Mouse (Mus musculus): ENCODE measurements at regions not wholly inside any gene's neighbourhood (a gene's known extent, or its start where the extent isn't known, plus 50 kb on each side); places are given as distances from the start of the nearest gene placed in this dataset.
A peak's percentile ranks its signal among the peaks of the same experiment; 100 is the strongest.
"Not testable (repeated sequence)": the region's sequence is repeated elsewhere in the genome, so short reads cannot be mapped to it uniquely, and the experiment has no call there.

DNA sequence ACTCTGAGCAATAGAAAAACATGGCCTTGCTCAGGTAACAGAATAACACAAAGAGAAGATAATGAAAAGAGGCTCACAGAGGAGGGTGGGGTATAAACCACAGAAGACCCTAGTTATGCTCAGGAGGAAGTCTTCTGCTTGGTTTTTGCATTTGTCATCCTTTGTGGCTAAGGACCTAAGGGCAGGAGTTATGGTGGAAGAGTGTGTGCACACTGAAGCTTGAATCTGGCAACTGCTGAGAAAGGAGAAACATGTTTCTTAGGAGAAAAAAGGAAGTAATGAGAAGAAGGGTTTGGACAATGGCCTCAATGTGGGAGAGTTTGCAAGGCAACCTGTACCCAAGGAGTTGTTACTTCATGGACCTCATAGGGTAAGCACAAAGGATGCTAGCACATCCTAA lies 106.8 kb upstream of the Nyap2 start:
- DNase-seq: no peak

DNA sequence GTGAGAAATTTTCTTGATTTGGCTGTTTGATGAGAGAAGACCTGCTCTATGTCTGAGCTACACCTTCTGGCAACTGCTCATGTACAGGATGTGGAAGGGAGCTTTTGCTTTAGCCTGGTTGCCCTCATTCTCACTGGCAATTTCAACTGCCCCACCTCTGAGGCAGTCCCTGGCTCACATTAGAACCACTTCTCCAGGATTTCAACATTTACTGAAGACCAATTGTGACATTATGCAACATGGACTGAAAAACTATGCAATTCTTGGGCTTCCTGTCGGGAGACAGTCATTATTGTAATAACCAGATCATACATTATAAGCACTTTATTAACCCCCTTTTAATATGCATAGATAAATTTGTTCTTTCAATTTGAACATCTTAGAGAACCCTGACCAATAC lies 107.6 kb upstream of the Nyap2 start:
- no peak for DNase-seq

GRCm38 (mm10) chr1:80965792-80966191 lies 111.0 kb upstream of the Nyap2 start:
- DNase-seq: no peak

- DNase-seq: no peak
These were observed 112.4 kb upstream of the Nyap2 start for GRCm38 (mm10) chr1:80964376-80964775.

DNA sequence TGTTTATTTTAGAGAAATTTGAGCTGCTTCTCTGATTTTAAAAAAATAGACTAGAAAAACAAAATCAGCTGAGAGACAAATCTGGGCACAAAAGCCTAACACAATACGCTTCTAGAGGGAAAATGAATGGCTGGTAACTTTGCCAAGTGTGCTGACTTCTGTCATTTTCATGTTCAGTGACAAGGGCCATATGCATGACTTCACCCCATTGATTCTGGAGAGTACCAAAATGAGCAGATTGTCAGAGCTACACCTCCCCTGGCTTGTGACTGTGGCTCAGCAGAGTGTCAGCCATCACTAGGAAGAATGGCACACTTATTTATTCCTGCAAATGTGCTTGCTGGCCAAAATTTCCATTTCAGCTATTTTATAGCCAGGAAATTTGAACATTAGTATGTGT lies 112.9 kb upstream of the Nyap2 start:
- peak; percentile 33 to 40 for DNase-seq

DNA sequence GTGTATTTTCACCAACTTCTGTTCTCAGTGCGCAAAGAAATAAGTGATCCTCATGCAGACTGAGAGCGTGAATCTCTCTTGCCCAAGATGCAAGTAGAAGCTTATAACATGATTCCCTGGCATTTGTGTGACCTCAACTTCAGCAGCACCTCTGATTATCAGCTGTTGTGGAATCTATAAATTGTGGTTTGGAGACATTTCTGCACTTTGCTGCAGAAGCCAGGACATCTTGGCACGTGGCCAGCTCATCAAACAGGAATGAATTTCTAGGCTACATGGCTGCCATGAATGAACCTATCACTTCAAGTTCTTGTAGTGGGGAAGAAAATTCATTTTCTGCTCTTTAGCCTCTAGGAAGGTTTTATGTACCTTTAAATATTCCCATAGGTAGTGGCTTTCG lies 126.3 kb upstream of the Nyap2 start:
- no peak for DNase-seq

DNA sequence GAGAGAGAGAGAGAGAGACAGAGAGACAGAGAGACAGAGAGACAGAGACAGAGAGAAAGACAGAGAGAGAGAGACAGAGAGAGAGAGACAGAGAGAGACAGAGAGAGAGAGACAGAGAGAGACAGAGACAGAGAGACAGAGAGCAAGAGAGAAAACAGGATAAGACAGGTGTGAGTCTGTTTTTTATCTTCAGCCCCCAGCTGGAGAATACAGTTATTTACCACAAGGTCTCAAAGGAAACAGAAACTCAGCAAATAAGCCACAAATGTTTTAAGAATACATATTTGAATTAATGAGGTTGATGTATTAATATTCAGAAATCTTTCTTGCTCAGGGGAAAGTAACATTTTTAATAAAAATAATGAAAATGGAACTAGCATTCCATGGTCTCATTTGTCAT lies 130.7 kb upstream of the Nyap2 start:
- DNase-seq: not testable (repeated sequence)

DNA sequence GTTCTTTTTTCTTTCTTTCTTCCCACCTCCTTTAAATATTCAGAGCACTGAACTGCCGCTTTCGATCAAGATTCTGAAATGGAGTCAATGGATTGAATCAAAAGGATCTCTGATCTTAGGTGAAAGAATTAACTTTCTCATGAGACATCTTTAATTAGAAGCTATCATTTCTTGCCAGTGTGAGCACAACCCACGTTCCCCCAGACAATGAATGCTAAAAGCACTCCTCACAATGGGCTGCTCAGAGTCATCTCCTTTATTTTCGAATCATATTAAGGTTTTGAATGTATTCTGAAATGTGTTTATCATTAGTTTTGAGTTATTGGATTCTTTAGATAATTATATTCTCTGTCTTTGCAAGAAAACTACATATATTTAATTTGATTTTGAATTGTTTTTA lies 137.4 kb upstream of the Nyap2 start:
- no peak for DNase-seq

GRCm38 (mm10) chr1:80899281-80899680 lies 141.0 kb upstream of the Dock10 start:
- no peak for DNase-seq

DNA sequence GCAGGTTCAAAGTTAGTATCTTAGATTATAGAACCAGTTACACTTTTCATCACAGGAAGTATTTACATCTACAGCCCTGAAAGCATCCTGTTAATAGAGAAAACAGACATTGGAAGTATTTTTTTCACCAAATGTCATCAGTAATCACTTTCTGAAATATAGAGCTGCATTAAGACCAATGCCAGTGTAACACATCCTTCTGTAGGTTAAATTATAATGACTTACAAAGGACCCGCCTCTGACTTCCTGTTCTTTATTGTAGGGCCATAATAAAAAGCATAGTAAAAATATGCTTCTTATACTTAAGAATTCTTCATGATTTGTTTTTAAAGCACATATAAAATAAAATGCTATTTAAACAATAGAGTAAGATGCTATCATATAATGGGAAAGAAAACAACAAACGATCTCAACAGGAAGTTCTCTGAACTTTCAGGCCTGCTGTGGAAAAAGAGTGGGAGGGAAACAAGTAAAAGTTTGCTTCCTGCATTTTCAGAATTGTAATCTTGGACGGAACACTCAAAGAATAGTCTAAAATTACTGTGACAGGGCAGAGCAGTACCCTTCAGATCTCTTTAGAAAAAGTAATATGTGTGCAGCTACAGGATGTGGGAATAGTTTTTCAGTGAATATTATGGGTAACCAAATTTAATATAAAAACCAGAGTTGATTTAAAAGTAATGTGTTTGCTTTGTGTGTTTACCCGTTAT lies 116.0 kb upstream of the Dock10 start:
- DNase-seq: no peak

DNA sequence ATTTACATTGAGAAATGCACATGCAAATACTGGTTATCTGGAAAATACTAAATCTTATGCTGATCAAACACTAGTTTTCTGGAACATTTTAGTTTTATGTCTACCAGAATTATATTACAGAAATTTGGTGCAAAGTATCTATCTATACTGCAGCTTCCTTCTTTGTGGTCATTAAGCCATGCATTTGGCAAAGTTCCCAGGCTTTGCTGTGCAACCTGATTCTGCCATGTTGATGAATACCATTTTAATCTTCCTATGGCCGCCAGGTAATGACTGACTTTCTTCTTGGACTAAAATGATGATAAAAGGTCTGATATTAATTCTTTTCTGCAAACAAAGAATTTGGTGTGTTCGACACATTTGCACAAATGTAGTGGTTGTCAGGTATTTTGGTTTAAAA lies 115.3 kb upstream of the Dock10 start:
- DNase-seq: no peak

DNA sequence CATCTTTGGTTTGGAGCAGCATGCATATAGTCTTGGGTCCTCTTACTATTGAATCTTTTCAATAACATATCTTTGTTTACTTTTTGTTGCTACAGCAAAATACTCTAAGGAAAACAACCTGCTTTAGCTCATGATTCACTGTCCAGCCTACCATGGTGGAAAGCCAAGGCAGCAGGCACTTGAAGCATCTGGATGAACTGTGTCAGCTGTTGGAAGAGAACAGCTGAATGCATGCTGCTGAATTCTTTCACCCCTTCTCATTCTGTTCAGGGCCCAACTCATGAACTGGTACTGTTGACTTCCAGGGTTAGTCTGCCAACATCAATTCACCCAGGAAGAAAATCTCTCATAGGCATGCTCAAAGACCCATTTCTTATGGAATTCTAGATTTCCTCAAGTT lies 110.5 kb upstream of the Dock10 start:
- no peak for DNase-seq

GRCm38 (mm10) chr1:80856981-80857380 lies 98.7 kb upstream of the Dock10 start:
- no peak for DNase-seq

DNA sequence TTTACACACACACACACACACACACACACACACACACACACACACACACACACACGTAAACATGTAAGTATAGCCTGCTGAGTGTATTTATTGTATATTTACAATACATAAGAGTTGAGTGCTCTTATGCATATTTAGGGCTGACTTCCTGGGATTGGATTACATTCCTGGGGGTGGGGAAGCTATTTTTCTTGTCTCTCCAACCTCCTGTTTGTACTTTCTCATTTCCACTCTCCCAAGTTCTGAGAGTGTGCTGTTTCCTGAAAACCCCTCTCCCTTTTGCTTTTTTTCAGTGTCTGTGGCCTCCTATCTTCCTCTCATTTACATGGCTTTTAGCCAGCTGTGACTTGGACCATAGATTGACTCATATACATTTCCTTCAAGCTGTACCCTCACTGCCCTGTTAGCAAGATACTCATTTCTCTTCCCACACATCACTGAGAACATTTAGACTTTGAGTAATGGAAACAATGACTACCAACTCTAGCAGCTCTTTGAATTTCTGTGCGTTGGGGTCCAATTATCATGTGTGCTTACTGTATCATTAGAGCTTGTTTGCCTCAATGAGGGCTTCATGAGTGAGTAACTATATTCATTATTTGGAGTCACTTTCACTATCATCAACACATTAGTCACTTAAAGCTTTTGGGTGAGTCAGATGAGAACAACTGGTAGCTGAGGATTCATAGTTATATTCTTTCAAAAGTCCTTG lies 96.8 kb upstream of the Dock10 start:
- DNase-seq: no peak

- DNase-seq: peak; percentile 47 to 56
These were observed 96.0 kb upstream of the Dock10 start for GRCm38 (mm10) chr1:80854289-80854701.

GRCm38 (mm10) chr1:80852761-80853160 lies 94.4 kb upstream of the Dock10 start:
- peak; percentile 2 to 4 for DNase-seq

- no peak for DNase-seq
These were observed 72.0 kb upstream of the Dock10 start for GRCm38 (mm10) chr1:80830196-80830794.

GRCm38 (mm10) chr1:80826383-80826782 lies 68.1 kb upstream of the Dock10 start:
- no peak for DNase-seq

- DNase-seq: peak in 1 of 2 experiments; percentile 9
These were observed 65.6 kb upstream of the Dock10 start for GRCm38 (mm10) chr1:80823953-80824352.

- no peak for DNase-seq
These were observed 63.9 kb upstream of the Dock10 start for GRCm38 (mm10) chr1:80822185-80822584.

GRCm38 (mm10) chr1:80812906-80813305 lies 54.6 kb upstream of the Dock10 start:
- no peak for DNase-seq
